Mouse (Mus musculus) liver, embryonic 14.5 days (tissue): ENCODE results near the gene Zfp189.

Source experiments
- CTCF ChIP-seq: IDR thresholded peaks from 2 replicates; pipeline ENCODE4 v1.5.1; 2016; ENCODE audit warnings: antibody characterized with exemption, low read depth, control low read depth
- EP300 ChIP-seq: IDR thresholded peaks from 2 replicates; pipeline ENCODE4 v1.6.1; 2016; ENCODE audit warnings: antibody characterized with exemption, low read depth

- TF ChIP-seq CTCF: no peak
- no peak for TF ChIP-seq EP300
These were observed 35.5 kb upstream of the Zfp189 start for GRCm38 (mm10) chr4:49485442-49485841.
